Mouse (Mus musculus) kidney, embryonic 14.5 days (tissue): ENCODE data around the gene Aldh3b2. TPM values are rescaled to one million over a fixed set of nuclear protein-coding genes. Genes with fewer than 3 reads are reported as not detected.

ENCODE experiments used
- ATAC-seq: fragments of 200-750 bp; cut with Nextera tagmentation; 2 replicates; pipeline ENCODE4 v1.8.0; 2017; ENCODE audit warnings: moderate number of reproducible peaks, mild to moderate bottlenecking, moderate TSS enrichment, moderate library complexity; ENCODE audit not compliant: low FRiP score, low TSS enrichment
- H3K27ac ChIP-seq: fragments of 300-500 bp; sonication (generic); 2 replicates; pipeline ENCODE4 v1.5.1; 2014; ENCODE audit warnings: low read depth, mild to moderate bottlenecking, low read length, moderate library complexity, mixed read lengths
- H3K27me3 ChIP-seq: fragments of 300-500 bp; sonication (generic); 2 replicates; pipeline ENCODE4 v1.6.1; 2014; ENCODE audit warnings: mild to moderate bottlenecking, low read length; ENCODE audit not compliant: control insufficient read depth, insufficient read depth
- H3K36me3 ChIP-seq: fragments of 300-500 bp; sonication (generic); 2 replicates; pipeline ENCODE4 v1.6.1; 2014; ENCODE audit warnings: low read length, mixed read lengths; ENCODE audit not compliant: control insufficient read depth, insufficient read depth
- H3K4me1 ChIP-seq: fragments of 300-500 bp; sonication (generic); 2 replicates; pipeline ENCODE4 v1.6.1; 2014; ENCODE audit warnings: low read length, mixed read lengths; ENCODE audit not compliant: control insufficient read depth, insufficient read depth
- H3K4me2 ChIP-seq: fragments of 300-500 bp; sonication (generic); replicated peaks from 2 replicates; pipeline ENCODE4 v1.6.1; 2014; ENCODE audit warnings: low read depth, mild to moderate bottlenecking, low read length
- H3K4me3 ChIP-seq: fragments of 300-500 bp; sonication (generic); 2 replicates; pipeline ENCODE4 v1.5.1; 2014; ENCODE audit warnings: mild to moderate bottlenecking, low read length
- H3K9ac ChIP-seq: fragments of 300-500 bp; sonication (generic); 2 replicates; pipeline ENCODE4 v1.6.1; 2014; ENCODE audit warnings: low read depth, mild to moderate bottlenecking, low read length, moderate library complexity
- H3K9me3 ChIP-seq: fragments of 300-500 bp; sonication (generic); 2 replicates; pipeline ENCODE4 v1.6.1; 2016; ENCODE audit warnings: low read length; ENCODE audit not compliant: control insufficient read depth
- WGBS: fragments of 180-500 bp; shearing (Covaris S2); extraction: QIAGEN DNeasy Blood & Tissue Kit; methylation state at CpG from one replicate; pipeline ENCODE4 v1.1.7; 2014; 5-methylcytosine and 5-hydroxymethylcytosine counted together
- polyA plus RNA-seq: library from polyadenylated mRNA; unstranded; fragments of >200 nt; fragmentation: Nextera tagmentation; extraction: Ambion mirVana; gene quantifications from 2 replicates; pipeline ENCODE4 v1.2.1, GENCODE M21; 2014

The Aldh3b2 gene
- polyA plus RNA-seq, 1 experiment from 2014 or later, result 1.3 TPM

- H3K4me2 ChIP-seq, result no peak overlapping the region
- no peaks in the 10 kb centered on the region for H3K36me3 ChIP-seq
- no peaks in the 10 kb centered on the region for H3K9me3 ChIP-seq
- no peaks in the 10 kb centered on the region for H3K27me3 ChIP-seq
- WGBS, result 79% methylated on average over 4 of the region's 4 CpGs
- H3K9ac ChIP-seq, result no peak overlapping the region
- H3K4me1 ChIP-seq, result peaks cover 17% of the 10 kb centered on the region
- peak overlapping the region; percentile 21; the same call in 1 of the 2 replicates for H3K27ac ChIP-seq
- H3K4me3 ChIP-seq, result no peak overlapping the region
- no peak for ATAC-seq
Observed at GRCm38 (mm10) chr19:3928779-3929178, 43.3 kb upstream of the Aldh3b2 start.

- Histone ChIP-seq H3K36me3 (no peaks in the 10 kb centered on the region), H3K4me3 (no peak within 1 kb of the TSS), H3K4me2 (no peak within 1 kb of the TSS; the same call in 1 of the 2 replicates), H3K9ac (no peak within 1 kb of the TSS; the same call in 1 of the 2 replicates), H3K4me1 (peaks cover 14% of the 10 kb centered on the region), H3K27me3 (no peaks in the 10 kb centered on the region), H3K27ac (peak within 1 kb of the TSS; percentile 21), H3K9me3 (no peaks in the 10 kb centered on the region)
- 47% methylated on average over 12 of the region's 12 CpGs for WGBS
- ATAC-seq, result peak; percentile 45; the same call in 1 of the 2 replicates
Observed at GRCm38 (mm10) chr19:3929211-3929941, 42.8 kb upstream of the Aldh3b2 start, which contains the start of gene Aldh3b1. Aldh3b1 (minus strand) TSS chr19:3929808.

GRCm38 (mm10) chr19:3930262-3931057 lies 41.7 kb upstream of the Aldh3b2 start:
- H3K4me1 ChIP-seq, result peaks cover 14% of the 10 kb centered on the region
- H3K36me3 ChIP-seq, result no peaks in the 10 kb centered on the region
- no peaks in the 10 kb centered on the region for H3K27me3 ChIP-seq
- no peak overlapping the region for H3K4me3 ChIP-seq
- H3K4me2 ChIP-seq, result no peak overlapping the region
- H3K9me3 ChIP-seq, result no peaks in the 10 kb centered on the region
- WGBS, result 52% methylated on average over 21 of the region's 21 CpGs
- H3K9ac ChIP-seq, result no peak overlapping the region; the same call in 1 of the 2 replicates
- ATAC-seq, result no peak
- peak overlapping the region; percentile 21; the same call in 1 of the 2 replicates for H3K27ac ChIP-seq

- Histone ChIP-seq H3K36me3 (no peaks in the 10 kb centered on the region), H3K9ac (no peak overlapping the region), H3K4me3 (no peak overlapping the region), H3K27ac (no peak overlapping the region), H3K4me1 (peaks cover 20% of the 10 kb centered on the region), H3K9me3 (no peaks in the 10 kb centered on the region), H3K27me3 (no peaks in the 10 kb centered on the region), H3K4me2 (no peak overlapping the region)
- no peak for ATAC-seq
- WGBS, result 93% methylated on average over 9 of the region's 9 CpGs
Observed at GRCm38 (mm10) chr19:3931716-3932115, 40.4 kb upstream of the Aldh3b2 start.

- Histone ChIP-seq H3K4me2 (peak within 1 kb of the TSS; percentile 89), H3K4me1 (peaks cover 8% of the 10 kb centered on the region; the same call in 1 of the 2 replicates), H3K36me3 (no peaks in the 10 kb centered on the region), H3K4me3 (peak within 1 kb of the TSS; percentile 50), H3K27ac (no peak within 1 kb of the TSS), H3K9ac (peak within 1 kb of the TSS; percentile 59), H3K27me3 (no peaks in the 10 kb centered on the region), H3K9me3 (no peaks in the 10 kb centered on the region)
- ATAC-seq, result peak; percentile 91
- WGBS, result 7% methylated on average over 42 of the region's 42 CpGs
Observed at GRCm38 (mm10) chr19:3935032-3935895, 36.9 kb upstream of the Aldh3b2 start, which contains the start of gene Unc93b1. Unc93b1 (plus strand) TSS chr19:3935186.

- peak overlapping the region; percentile 89 for H3K4me2 ChIP-seq
- H3K36me3 ChIP-seq, result no peaks in the 10 kb centered on the region
- ATAC-seq, result 0 out of 2 replicates have a peak, but pooled peaks have one; percentile 17
- H3K4me1 ChIP-seq, result peaks cover 6% of the 10 kb centered on the region; the same call in 1 of the 2 replicates
- no peak overlapping the region for H3K27ac ChIP-seq
- H3K27me3 ChIP-seq, result no peaks in the 10 kb centered on the region
- H3K9ac ChIP-seq, result peak overlapping the region; percentile 59
- peak overlapping the region; percentile 50 for H3K4me3 ChIP-seq
- H3K9me3 ChIP-seq, result no peaks in the 10 kb centered on the region
- WGBS, result 6% methylated on average over 22 of the region's 22 CpGs
Observed at GRCm38 (mm10) chr19:3935896-3936850, 36.0 kb upstream of the Aldh3b2 start.

- ATAC-seq, result no peak
- Histone ChIP-seq H3K27me3 (no peaks in the 10 kb centered on the region), H3K36me3 (no peaks in the 10 kb centered on the region), H3K4me3 (no peak overlapping the region), H3K9me3 (no peaks in the 10 kb centered on the region), H3K4me2 (no peak overlapping the region), H3K9ac (no peak overlapping the region), H3K27ac (no peak overlapping the region), H3K4me1 (no peaks in the 10 kb centered on the region)
- 86% methylated on average over 7 of the region's 7 CpGs for WGBS
Observed at GRCm38 (mm10) chr19:3942315-3942714, 29.8 kb upstream of the Aldh3b2 start.
